In genomic region chr7:45102441-45102840, GRCm38 (mm10) we compare ENCODE assay signal across 11 mouse cellular contexts. TPM values are rescaled to one million over a fixed set of nuclear protein-coding genes. Genes with fewer than 3 reads are reported as not detected.
DNase-seq lines count a peak whose midpoint lies in the region; ATAC-seq and TF ChIP-seq lines count a peak whose summit lies in the region.
"Had no signal": no experiment of that assay in that cellular context is flagged by ENCODE, and none has a peak within 500 bp of the region (broad histone marks: within the 10 kb centered on the region; RNA-seq: fewer than 3 reads in every experiment).

No protein-coding gene starts in this region.

- no peak for TF ChIP-seq EP300 in stomach, postnatal 0 days (optimal IDR thresholded peaks at IDR 0.05)

- H3K9me3 ChIP-seq in hindbrain, postnatal 0 days (ENCODE audit: low read length) = no peaks in the 10 kb centered on the region
- H3K9me3 ChIP-seq in hindbrain, embryonic 12.5 days (replicated peaks) = no peaks in the 10 kb centered on the region
- no peaks in the 10 kb centered on the region for H3K9me3 ChIP-seq in midbrain, embryonic 15.5 days
- H3K9me3 ChIP-seq in midbrain, embryonic 16.5 days (replicated peaks; ENCODE audit: control insufficient read depth, low read length, poor library complexity, severe bottlenecking) = no peaks in the 10 kb centered on the region
- H3K9me3 ChIP-seq in liver, embryonic 11.5 days (ENCODE audit: control insufficient read depth, low read length) = no peaks in the 10 kb centered on the region
- H3K9me3 ChIP-seq in stomach, postnatal 0 days (ENCODE audit: control insufficient read depth, low read length) = no peaks in the 10 kb centered on the region
- H3K9me3 ChIP-seq: G1E; midbrain, embryonic 13.5 days had no signal

- TF ChIP-seq CTCF in hindbrain, postnatal 0 days (IDR thresholded peaks at IDR 0.05; ENCODE audit: low read depth) = no peak
- no peak for TF ChIP-seq CTCF in stomach, postnatal 0 days (IDR thresholded peaks at IDR 0.05; ENCODE audit: low read depth)

- ATAC-seq in hindbrain, postnatal 0 days = no peak
- no peak for ATAC-seq in hindbrain, embryonic 12.5 days (ENCODE audit: low FRiP score)
- no peak for ATAC-seq in midbrain, embryonic 15.5 days (replicated peaks)
- no peak for ATAC-seq in midbrain, embryonic 16.5 days
- no peak for ATAC-seq in liver, embryonic 11.5 days (replicated peaks; ENCODE audit: low FRiP score)
- ATAC-seq in stomach, postnatal 0 days (ENCODE audit: low FRiP score, low TSS enrichment) = no peak
- ATAC-seq: midbrain, embryonic 13.5 days had no signal

- no peaks in the 10 kb centered on the region for H3K27me3 ChIP-seq in hindbrain, postnatal 0 days (ENCODE audit: insufficient read depth, low read length)
- no peaks in the 10 kb centered on the region for H3K27me3 ChIP-seq in hindbrain, embryonic 12.5 days
- no peaks in the 10 kb centered on the region for H3K27me3 ChIP-seq in midbrain, embryonic 15.5 days (replicated peaks)
- no peaks in the 10 kb centered on the region for H3K27me3 ChIP-seq in midbrain, embryonic 16.5 days (ENCODE audit: control insufficient read depth, insufficient read depth, low read depth, low read length)
- no peaks in the 10 kb centered on the region for H3K27me3 ChIP-seq in liver, embryonic 11.5 days (replicated peaks; ENCODE audit: control insufficient read depth, insufficient read depth, low read length)
- H3K27me3 ChIP-seq in stomach, postnatal 0 days (ENCODE audit: control insufficient read depth, insufficient read depth, low read length) = no peaks in the 10 kb centered on the region
- H3K27me3 ChIP-seq: midbrain, embryonic 13.5 days had no signal

- H3K36me3 ChIP-seq in hindbrain, postnatal 0 days (ENCODE audit: insufficient read depth, low read length) = no peaks in the 10 kb centered on the region
- H3K36me3 ChIP-seq in hindbrain, embryonic 12.5 days = no peaks in the 10 kb centered on the region
- no peaks in the 10 kb centered on the region for H3K36me3 ChIP-seq in midbrain, embryonic 15.5 days (replicated peaks)
- no peaks in the 10 kb centered on the region for H3K36me3 ChIP-seq in midbrain, embryonic 16.5 days (ENCODE audit: control insufficient read depth, insufficient read depth, low read length)
- no peaks in the 10 kb centered on the region for H3K36me3 ChIP-seq in liver, embryonic 11.5 days (ENCODE audit: control insufficient read depth, insufficient read depth, low read length)
- H3K36me3 ChIP-seq in stomach, postnatal 0 days (ENCODE audit: control insufficient read depth, insufficient read depth, low read length) = no peaks in the 10 kb centered on the region
- H3K36me3 ChIP-seq: G1E; midbrain, embryonic 13.5 days had no signal

- H3K4me3 ChIP-seq in hindbrain, postnatal 0 days (ENCODE audit: low read length) = no peak overlapping the region
- H3K4me3 ChIP-seq in hindbrain, embryonic 12.5 days = no peak overlapping the region
- H3K4me3 ChIP-seq in midbrain, embryonic 15.5 days = no peak overlapping the region
- no peak overlapping the region for H3K4me3 ChIP-seq in midbrain, embryonic 16.5 days (ENCODE audit: low read depth, low read length)
- 0 out of 2 replicates have a peak overlapping the region, but pooled peaks have one; percentile 5 for H3K4me3 ChIP-seq in liver, embryonic 11.5 days (ENCODE audit: low read depth, low read length)
- H3K4me3 ChIP-seq in stomach, postnatal 0 days (ENCODE audit: low read depth, low read length) = peak overlapping the region; percentile 46
- H3K4me3 ChIP-seq: midbrain, embryonic 13.5 days had no signal

- no peak for DNase-seq in hindbrain, postnatal 0 days (ENCODE audit: low spot score)
- DNase-seq in liver, embryonic 11.5 days (ENCODE audit: low spot score) = no peak
- DNase-seq in stomach, postnatal 0 days (ENCODE audit: low spot score) = no peak
- DNase-seq in gastrocnemius, postnatal 4 days (ENCODE audit: low spot score in 2 of 2) = no peak
- DNase-seq: thymus, postnatal 4 days had no signal

- peak overlapping the region; percentile 35 for H3K4me2 ChIP-seq in hindbrain, postnatal 0 days (ENCODE audit: low read depth, low read length)
- H3K4me2 ChIP-seq in hindbrain, embryonic 12.5 days (replicated peaks) = no peak overlapping the region
- H3K4me2 ChIP-seq in midbrain, embryonic 15.5 days = peak overlapping the region; percentile 13
- H3K4me2 ChIP-seq in midbrain, embryonic 16.5 days (ENCODE audit: low read length) = no peak overlapping the region
- peak overlapping the region; percentile 57 for H3K4me2 ChIP-seq in liver, embryonic 11.5 days
- H3K4me2 ChIP-seq in stomach, postnatal 0 days (replicated peaks; ENCODE audit: low read depth) = peak overlapping the region; percentile 64
- H3K4me2 ChIP-seq: midbrain, embryonic 13.5 days had no signal

- no peak overlapping the region for H3K9ac ChIP-seq in hindbrain, postnatal 0 days (replicated peaks; ENCODE audit: low read length)
- H3K9ac ChIP-seq in hindbrain, embryonic 12.5 days = no peak overlapping the region
- no peak overlapping the region for H3K9ac ChIP-seq in midbrain, embryonic 15.5 days
- H3K9ac ChIP-seq in midbrain, embryonic 16.5 days (ENCODE audit: low read depth, low read length) = no peak overlapping the region
- peak overlapping the region; percentile 31 for H3K9ac ChIP-seq in liver, embryonic 11.5 days (ENCODE audit: low read depth, low read length)
- H3K9ac ChIP-seq in stomach, postnatal 0 days (ENCODE audit: low read length) = peak overlapping the region; percentile 77
- H3K9ac ChIP-seq: midbrain, embryonic 13.5 days had no signal

- WGBS in hindbrain, postnatal 0 days = 87% methylated on average over 11 of the region's 11 CpGs
- 90% methylated on average over 11 of the region's 11 CpGs for WGBS in hindbrain, embryonic 12.5 days
- WGBS in midbrain, embryonic 15.5 days = 88% methylated on average over 11 of the region's 11 CpGs
- WGBS in midbrain, embryonic 16.5 days = 91% methylated on average over 11 of the region's 11 CpGs
- 63% methylated on average over 11 of the region's 11 CpGs for WGBS in liver, embryonic 11.5 days
- 59% methylated on average over 11 of the region's 11 CpGs for WGBS in stomach, postnatal 0 days

- H3K4me1 ChIP-seq in hindbrain, postnatal 0 days (ENCODE audit: insufficient read depth, low read length) = no peaks in the 10 kb centered on the region; the same call in 1 of the 2 replicates
- 0 out of 2 replicates have a peak, but pooled peaks cover 5% of the 10 kb centered on the region for H3K4me1 ChIP-seq in hindbrain, embryonic 12.5 days
- H3K4me1 ChIP-seq in midbrain, embryonic 15.5 days = no peaks in the 10 kb centered on the region
- H3K4me1 ChIP-seq in midbrain, embryonic 16.5 days (ENCODE audit: control insufficient read depth, insufficient read depth, low read length) = no peaks in the 10 kb centered on the region
- peaks cover 6% of the 10 kb centered on the region for H3K4me1 ChIP-seq in liver, embryonic 11.5 days (replicated peaks; ENCODE audit: control insufficient read depth, insufficient read depth, low read length)
- peaks cover 3% of the 10 kb centered on the region; the same call in 1 of the 2 replicates for H3K4me1 ChIP-seq in stomach, postnatal 0 days (replicated peaks; ENCODE audit: control insufficient read depth, insufficient read depth)

- H3K27ac ChIP-seq in hindbrain, postnatal 0 days = no peak overlapping the region
- no peak overlapping the region for H3K27ac ChIP-seq in hindbrain, embryonic 12.5 days
- H3K27ac ChIP-seq in midbrain, embryonic 15.5 days = no peak overlapping the region
- H3K27ac ChIP-seq in midbrain, embryonic 16.5 days (ENCODE audit: low read length) = no peak overlapping the region
- H3K27ac ChIP-seq in liver, embryonic 11.5 days (ENCODE audit: low read depth, low read length) = no peak overlapping the region
- H3K27ac ChIP-seq in stomach, postnatal 0 days (replicated peaks) = peak overlapping the region; percentile 94
- H3K27ac ChIP-seq: midbrain, embryonic 13.5 days had no signal

RNA-seq across cellular contexts. Expression of gene Fcgrt, which starts 1.2 kb away (rescaled TPM):
- total RNA-seq in hindbrain, postnatal 0 days (2014; rRNA removed) = 32.9 and 43.6 TPM in 2 replicates
- 43.8 and 45.9 TPM in 2 replicates for polyA plus RNA-seq in hindbrain, postnatal 0 days (2015; fragmentation: Nextera tagmentation; extraction: Ambion mirVana)
- 20.2 and 21.0 TPM in 2 replicates for polyA plus RNA-seq in hindbrain, embryonic 12.5 days (2016; fragmentation: Nextera tagmentation; extraction: Ambion mirVana)
- 32.0 and 36.8 TPM in 2 replicates for polyA plus RNA-seq in midbrain, embryonic 15.5 days (2015; fragmentation: Nextera tagmentation; extraction: Ambion mirVana)
- 22.7 and 27.9 TPM in 2 replicates for polyA plus RNA-seq in midbrain, embryonic 16.5 days (2015; fragmentation: Nextera tagmentation; extraction: Ambion mirVana)
- 33.2 and 33.8 TPM in 2 replicates for polyA plus RNA-seq in liver, embryonic 11.5 days (2014; fragmentation: Nextera tagmentation; extraction: Ambion mirVana)
- 76.1 and 76.9 TPM in 2 replicates for polyA plus RNA-seq in stomach, postnatal 0 days (2015; fragmentation: Nextera tagmentation; extraction: Ambion mirVana)
- total RNA-seq in gastrocnemius, postnatal 4 days (2021) = 10 to 100 TPM; 84.6 to 87.3 TPM
- total RNA-seq: G1E had no signal
- polyA plus RNA-seq: G1E had no signal

RNA-seq across cellular contexts. Expression of gene Rcn3, which starts 10.4 kb away (rescaled TPM):
- 42.9 and 45.1 TPM in 2 replicates for total RNA-seq in hindbrain, postnatal 0 days (2014; rRNA removed)
- 39.3 and 42.0 TPM in 2 replicates for polyA plus RNA-seq in hindbrain, postnatal 0 days (2015; fragmentation: Nextera tagmentation; extraction: Ambion mirVana)
- 177 and 180 TPM in 2 replicates for polyA plus RNA-seq in hindbrain, embryonic 12.5 days (2016; fragmentation: Nextera tagmentation; extraction: Ambion mirVana)
- 55.4 and 62.2 TPM in 2 replicates for polyA plus RNA-seq in midbrain, embryonic 15.5 days (2015; fragmentation: Nextera tagmentation; extraction: Ambion mirVana)
- polyA plus RNA-seq in midbrain, embryonic 16.5 days (2015; fragmentation: Nextera tagmentation; extraction: Ambion mirVana) = 43.5 and 47.8 TPM in 2 replicates
- polyA plus RNA-seq in liver, embryonic 11.5 days (2014; fragmentation: Nextera tagmentation; extraction: Ambion mirVana) = 146 and 163 TPM in 2 replicates
- 157 and 176 TPM in 2 replicates for polyA plus RNA-seq in stomach, postnatal 0 days (2015; fragmentation: Nextera tagmentation; extraction: Ambion mirVana)
- total RNA-seq in gastrocnemius, postnatal 4 days (2021) = 100 to 1,000 TPM; 172 to 192 TPM
- total RNA-seq: G1E had no signal

RNA-seq across cellular contexts. Expression of gene Rps11, which starts 21.8 kb away (rescaled TPM):
- 743 and 824 TPM in 2 replicates for total RNA-seq in hindbrain, postnatal 0 days (2014; rRNA removed)
- polyA plus RNA-seq in hindbrain, postnatal 0 days (2015; fragmentation: Nextera tagmentation; extraction: Ambion mirVana) = 768 and 794 TPM in 2 replicates
- 982 and 1,135 TPM in 2 replicates for polyA plus RNA-seq in hindbrain, embryonic 12.5 days (2016; fragmentation: Nextera tagmentation; extraction: Ambion mirVana)
- polyA plus RNA-seq in midbrain, embryonic 15.5 days (2015; fragmentation: Nextera tagmentation; extraction: Ambion mirVana) = 742 and 762 TPM in 2 replicates
- 657 and 700 TPM in 2 replicates for polyA plus RNA-seq in midbrain, embryonic 16.5 days (2015; fragmentation: Nextera tagmentation; extraction: Ambion mirVana)
- polyA plus RNA-seq in liver, embryonic 11.5 days (2014; fragmentation: Nextera tagmentation; extraction: Ambion mirVana) = 2,085 and 2,209 TPM in 2 replicates
- 1,142 and 1,191 TPM in 2 replicates for polyA plus RNA-seq in stomach, postnatal 0 days (2015; fragmentation: Nextera tagmentation; extraction: Ambion mirVana)
- 1,000 to 10,000 TPM in 1 of 2 experiments, 100 to 1,000 TPM in 1; 985 to 1,047 TPM for total RNA-seq in gastrocnemius, postnatal 4 days (2021)

RNA-seq across cellular contexts. Expression of gene Rpl13a, which starts 26.1 kb away (rescaled TPM):
- total RNA-seq in hindbrain, postnatal 0 days (2014; rRNA removed) = 1,377 and 1,807 TPM in 2 replicates
- polyA plus RNA-seq in hindbrain, postnatal 0 days (2015; fragmentation: Nextera tagmentation; extraction: Ambion mirVana) = 800 and 828 TPM in 2 replicates
- polyA plus RNA-seq in hindbrain, embryonic 12.5 days (2016; fragmentation: Nextera tagmentation; extraction: Ambion mirVana) = 977 and 1,019 TPM in 2 replicates
- polyA plus RNA-seq in midbrain, embryonic 15.5 days (2015; fragmentation: Nextera tagmentation; extraction: Ambion mirVana) = 582 and 606 TPM in 2 replicates
- polyA plus RNA-seq in midbrain, embryonic 16.5 days (2015; fragmentation: Nextera tagmentation; extraction: Ambion mirVana) = 602 and 620 TPM in 2 replicates
- 1,710 and 1,879 TPM in 2 replicates for polyA plus RNA-seq in liver, embryonic 11.5 days (2014; fragmentation: Nextera tagmentation; extraction: Ambion mirVana)
- 1,442 and 1,485 TPM in 2 replicates for polyA plus RNA-seq in stomach, postnatal 0 days (2015; fragmentation: Nextera tagmentation; extraction: Ambion mirVana)
- 1,000 to 10,000 TPM; 1,483 to 1,628 TPM for total RNA-seq in gastrocnemius, postnatal 4 days (2021)

RNA-seq across cellular contexts. Expression of gene Gm45713, which starts 33.6 kb away (rescaled TPM):
- not detected in 2 replicates for total RNA-seq in hindbrain, postnatal 0 days (2014; rRNA removed)
- 0.15 TPM in 1 of 2 replicates, not detected in the other for polyA plus RNA-seq in hindbrain, postnatal 0 days (2015; fragmentation: Nextera tagmentation; extraction: Ambion mirVana)
- polyA plus RNA-seq in hindbrain, embryonic 12.5 days (2016; fragmentation: Nextera tagmentation; extraction: Ambion mirVana) = 0.31 TPM in 1 of 2 replicates, not detected in the other
- not detected in 2 replicates for polyA plus RNA-seq in midbrain, embryonic 15.5 days (2015; fragmentation: Nextera tagmentation; extraction: Ambion mirVana)
- 0.41 TPM in 1 of 2 replicates, not detected in the other for polyA plus RNA-seq in midbrain, embryonic 16.5 days (2015; fragmentation: Nextera tagmentation; extraction: Ambion mirVana)
- polyA plus RNA-seq in liver, embryonic 11.5 days (2014; fragmentation: Nextera tagmentation; extraction: Ambion mirVana) = 0.41 and 1.1 TPM in 2 replicates
- polyA plus RNA-seq in stomach, postnatal 0 days (2015; fragmentation: Nextera tagmentation; extraction: Ambion mirVana) = 0.17 and 1.1 TPM in 2 replicates
- under 1 TPM in 1 of 2 experiments, not detected in 1; 0.34 TPM for total RNA-seq in gastrocnemius, postnatal 4 days (2021)
- total RNA-seq: left cerebral cortex, postnatal 36 days had no signal
- polyA plus RNA-seq: midbrain, embryonic 13.5 days had no signal

Comparison
In these comparisons a context has a peak if more than half of its experiments do, and no peak if none do; other contexts are left out.
1. H3K4me2 ChIP-seq: peak in hindbrain, postnatal 0 days (single experiment), midbrain, embryonic 15.5 days (single experiment), liver, embryonic 11.5 days (single experiment) and stomach, postnatal 0 days (single experiment); none in hindbrain, embryonic 12.5 days (single experiment) and midbrain, embryonic 16.5 days (single experiment).
2. H3K4me3 ChIP-seq: peak in liver, embryonic 11.5 days (single experiment) and stomach, postnatal 0 days (single experiment); none in hindbrain, postnatal 0 days (single experiment), hindbrain, embryonic 12.5 days (single experiment), midbrain, embryonic 15.5 days (single experiment) and midbrain, embryonic 16.5 days (single experiment).
3. H3K9ac ChIP-seq: peak in liver, embryonic 11.5 days (single experiment) and stomach, postnatal 0 days (single experiment); none in hindbrain, postnatal 0 days (single experiment), hindbrain, embryonic 12.5 days (single experiment), midbrain, embryonic 15.5 days (single experiment) and midbrain, embryonic 16.5 days (single experiment).